Mouse (Mus musculus): ENCODE data around the gene Hdac4.

GRCm38 (mm10) chr1:92022009-92022408 lies 173.5 kb downstream of the Hdac4 start:
- TF ChIP-seq CTCF (IDR thresholded peaks at IDR 0.05; ENCODE audit: extremely low read depth, insufficient read depth, insufficient read length, insufficient replicate concordance) (no peak), POLR2A (IDR thresholded peaks at IDR 0.05; ENCODE audit: low read depth, low read length) (no peak)
